Mouse (Mus musculus) bone marrow macrophage, adult 2 months (primary cell): ENCODE data around the gene Atp6v1f. TPM values are rescaled to one million over a fixed set of nuclear protein-coding genes. Genes with fewer than 3 reads are reported as not detected.

Experiments
- H3K27ac ChIP-seq: 2 replicates; pipeline ENCODE4 v1.5.1; 2012; ENCODE audit warnings: low read depth, low read length; ENCODE audit not compliant: insufficient read depth
- H3K4me1 ChIP-seq: 2 replicates; pipeline ENCODE4 v1.6.1; 2012; ENCODE audit warnings: low read length; ENCODE audit not compliant: control insufficient read depth, insufficient read depth
- H3K4me3 ChIP-seq: 2 replicates; pipeline ENCODE4 v1.5.1; 2012; ENCODE audit warnings: mild to moderate bottlenecking, low read length, moderate library complexity; ENCODE audit not compliant: insufficient read depth
- CTCF ChIP-seq: IDR thresholded peaks from 2 replicates; pipeline ENCODE4 v1.5.1; 2012; ENCODE audit warnings: low read depth, mild to moderate bottlenecking, low read length, moderate library complexity
- POLR2A ChIP-seq: IDR thresholded peaks from 2 replicates; pipeline ENCODE4 v1.6.1; 2012; ENCODE audit warnings: mild to moderate bottlenecking, low read depth, low read length, borderline replicate concordance
- polyA plus RNA-seq: library from polyadenylated mRNA; stranded (reverse); fragments of >200 nt; gene quantifications from 2 replicates; pipeline ENCODE4 v1.2.4, GENCODE M21; 2012; ENCODE audit not compliant: missing spikeins, insufficient read depth, insufficient read length

Gene Atp6v1f
- polyA plus RNA-seq, 1 experiment: 347 TPM

- H3K4me1 ChIP-seq: no peaks in the 10 kb centered on the region
- no peak overlapping the region for H3K27ac ChIP-seq
- TF ChIP-seq POLR2A (no peak), CTCF (no peak)
- no peak overlapping the region for H3K4me3 ChIP-seq
These were observed 17.7 kb upstream of the Atp6v1f start for GRCm38 (mm10) chr6:29449858-29450257.

GRCm38 (mm10) chr6:29450667-29451066, 16.9 kb upstream of the Atp6v1f start:
- H3K4me3 ChIP-seq: no peak overlapping the region
- no peak for TF ChIP-seq CTCF
- TF ChIP-seq POLR2A: no peak
- no peak overlapping the region for H3K27ac ChIP-seq
- H3K4me1 ChIP-seq: no peaks in the 10 kb centered on the region

- TF ChIP-seq POLR2A: no peak
- no peak for TF ChIP-seq CTCF
- H3K4me3 ChIP-seq: no peak overlapping the region
- no peak overlapping the region for H3K27ac ChIP-seq
- no peaks in the 10 kb centered on the region for H3K4me1 ChIP-seq
These were observed 6.0 kb upstream of the Atp6v1f start for GRCm38 (mm10) chr6:29461502-29461901.

- TF ChIP-seq POLR2A: no peak
- TF ChIP-seq CTCF: no peak
- H3K4me1 ChIP-seq: no peaks in the 10 kb centered on the region
- no peak overlapping the region for H3K4me3 ChIP-seq
- H3K27ac ChIP-seq: no peak overlapping the region
These were observed 4.1 kb upstream of the Atp6v1f start for GRCm38 (mm10) chr6:29463388-29463787.

GRCm38 (mm10) chr6:29468851-29469250, 1.3 kb downstream of the Atp6v1f start:
- TF ChIP-seq CTCF: no peak
- peak overlapping the region; percentile 71 for H3K4me3 ChIP-seq

GRCm38 (mm10) chr6:29471137-29471536, 3.6 kb downstream of the Atp6v1f start, which contains the start of gene Atp6v1fnb:
Gene Atp6v1fnb, plus strand, starts transcription at chr6:29471437.
- TF ChIP-seq POLR2A: no peak
- no peak for TF ChIP-seq CTCF
- no peak within 1 kb of the TSS for H3K27ac ChIP-seq
- H3K4me3 ChIP-seq: no peak within 1 kb of the TSS
- H3K4me1 ChIP-seq: peaks cover 20% of the 10 kb centered on the region

More at GRCm38 (mm10) chr6:29468851-29469250, 1.3 kb downstream of the Atp6v1f start:
- Histone ChIP-seq H3K4me1 (peaks cover 13% of the 10 kb centered on the region), H3K27ac (no peak overlapping the region)

GRCm38 (mm10) chr6:29473941-29474691, 6.6 kb downstream of the Atp6v1f start:
- peaks cover 14% of the 10 kb centered on the region for H3K4me1 ChIP-seq
- no peak overlapping the region for H3K27ac ChIP-seq
- TF ChIP-seq CTCF (no peak), POLR2A (no peak)
- H3K4me3 ChIP-seq: peak overlapping the region; percentile 58

- H3K4me1 ChIP-seq: peaks cover 10% of the 10 kb centered on the region
- TF ChIP-seq POLR2A (no peak), CTCF (no peak)
- no peak overlapping the region for H3K4me3 ChIP-seq
- no peak overlapping the region for H3K27ac ChIP-seq
These were observed 7.2 kb downstream of the Atp6v1f start for GRCm38 (mm10) chr6:29474736-29475135.

GRCm38 (mm10) chr6:29482691-29483090, 15.2 kb downstream of the Atp6v1f start:
- no peak for TF ChIP-seq CTCF
- no peak for TF ChIP-seq POLR2A
- H3K4me3 ChIP-seq: no peak overlapping the region
- peaks cover 6% of the 10 kb centered on the region for H3K4me1 ChIP-seq
- no peak overlapping the region for H3K27ac ChIP-seq

- peaks cover 6% of the 10 kb centered on the region for H3K4me1 ChIP-seq
- no peak overlapping the region for H3K27ac ChIP-seq
- H3K4me3 ChIP-seq: peak overlapping the region; percentile 81
- TF ChIP-seq CTCF: peak; percentile 96
- no peak for TF ChIP-seq POLR2A
These were observed 17.4 kb downstream of the Atp6v1f start for GRCm38 (mm10) chr6:29484716-29485559.
